In the genomic region with DNA sequence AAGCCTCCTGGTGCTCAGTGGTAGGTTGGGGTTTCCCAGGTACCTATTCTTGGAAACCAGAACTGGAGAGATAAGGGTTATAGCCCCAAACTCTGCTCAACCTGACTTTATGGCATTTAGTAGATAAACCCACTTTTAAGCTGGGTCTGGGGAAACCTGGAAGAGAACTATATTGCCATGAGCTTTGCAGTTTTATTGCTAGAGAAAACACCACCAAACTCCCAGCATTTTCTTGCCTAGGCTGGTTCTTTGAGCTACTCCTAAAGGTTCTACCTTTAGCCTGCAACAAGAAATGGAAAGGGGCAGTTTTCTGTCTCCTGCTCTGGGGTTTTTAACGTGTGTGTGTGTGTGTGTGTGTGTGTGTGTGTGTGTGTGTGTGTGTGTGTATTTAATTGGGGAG, we compare ENCODE assay signal across 26 mouse cellular contexts. TPM values are rescaled to one million over a fixed set of nuclear protein-coding genes. Genes with fewer than 3 reads are reported as not detected.
DNase-seq lines count a peak whose midpoint lies in the region; ATAC-seq and TF ChIP-seq lines count a peak whose summit lies in the region.
"Had no signal": no experiment of that assay in that cellular context is flagged by ENCODE, and none has a peak within 500 bp of the region (broad histone marks: within the 10 kb centered on the region; RNA-seq: fewer than 3 reads in every experiment).

No protein-coding gene starts in this region.

- no peaks in the 10 kb centered on the region for H3K9me3 ChIP-seq in forebrain, embryonic 11.5 days (ENCODE audit: control insufficient read depth, low read length)
- H3K9me3 ChIP-seq in forebrain, embryonic 10.5 days, result no peaks in the 10 kb centered on the region
- H3K9me3 ChIP-seq in neural tube, embryonic 15.5 days (replicated peaks), result no peaks in the 10 kb centered on the region
- no peaks in the 10 kb centered on the region for H3K9me3 ChIP-seq in forebrain, embryonic 13.5 days (replicated peaks)
- H3K9me3 ChIP-seq: heart, embryonic 15.5 days; megakaryocyte, embryonic 14.5 days; neural tube, embryonic 12.5 days; stomach, embryonic 15.5 days had no signal

- H3K4me1 ChIP-seq in forebrain, embryonic 11.5 days (replicated peaks; ENCODE audit: control insufficient read depth, insufficient read depth, low read length), result 0 out of 2 replicates have a peak, but pooled peaks cover 6% of the 10 kb centered on the region
- H3K4me1 ChIP-seq in forebrain, embryonic 10.5 days, result peaks cover 46% of the 10 kb centered on the region
- H3K4me1 ChIP-seq in neural tube, embryonic 15.5 days, result peaks cover 23% of the 10 kb centered on the region
- peaks cover 36% of the 10 kb centered on the region for H3K4me1 ChIP-seq in forebrain, embryonic 13.5 days
- peaks cover 11% of the 10 kb centered on the region for H3K4me1 ChIP-seq in olfactory bulb, adult 2 months (ENCODE audit: control insufficient read depth, insufficient read depth, low read length)

- no peak for ATAC-seq in forebrain, embryonic 11.5 days (replicated peaks; ENCODE audit: low FRiP score)
- no peak for ATAC-seq in neural tube, embryonic 15.5 days (ENCODE audit: low FRiP score)
- ATAC-seq in forebrain, embryonic 13.5 days, result no peak
- ATAC-seq: CD4-positive, CD25-positive, alpha-beta regulatory T cell, adult 4 months; hindbrain, postnatal 0 days; intestine, embryonic 16.5 days had no signal

- TF ChIP-seq POLR2A in olfactory bulb, adult 2 months (IDR thresholded peaks at IDR 0.05; ENCODE audit: insufficient read depth, low read depth, low read length), result no peak

- H3K4me3 ChIP-seq in forebrain, embryonic 11.5 days (ENCODE audit: low read depth, low read length), result peak overlapping the region; percentile 24
- H3K4me3 ChIP-seq in forebrain, embryonic 10.5 days, result no peak overlapping the region
- no peak overlapping the region for H3K4me3 ChIP-seq in neural tube, embryonic 15.5 days (replicated peaks)
- H3K4me3 ChIP-seq in forebrain, embryonic 13.5 days, result peak overlapping the region; percentile 43
- H3K4me3 ChIP-seq in olfactory bulb, adult 2 months (ENCODE audit: insufficient read depth, low read depth, low read length), result no peak overlapping the region
- H3K4me3 ChIP-seq: heart, adult 2 months; heart, embryonic 15.5 days; megakaryocyte, embryonic 14.5 days; neural tube, embryonic 12.5 days; stomach, embryonic 15.5 days had no signal

- no peak for TF ChIP-seq CTCF in olfactory bulb, adult 2 months (IDR thresholded peaks at IDR 0.05; ENCODE audit: insufficient read depth, low read depth, low read length)

- peaks cover 87% of the 10 kb centered on the region for H3K27me3 ChIP-seq in forebrain, embryonic 11.5 days (ENCODE audit: control insufficient read depth, insufficient read depth, low read length)
- peaks cover 100% of the 10 kb centered on the region for H3K27me3 ChIP-seq in forebrain, embryonic 10.5 days (ENCODE audit: poor library complexity, severe bottlenecking)
- H3K27me3 ChIP-seq in neural tube, embryonic 15.5 days (replicated peaks), result peaks cover 84% of the 10 kb centered on the region
- H3K27me3 ChIP-seq in forebrain, embryonic 13.5 days, result peaks cover 92% of the 10 kb centered on the region

- H3K4me2 ChIP-seq in forebrain, embryonic 11.5 days (ENCODE audit: low read depth, low read length, severe bottlenecking), result peak overlapping the region; percentile 12; the same call in 1 of the 2 replicates
- H3K4me2 ChIP-seq in neural tube, embryonic 15.5 days, result no peak overlapping the region
- peak overlapping the region; percentile 47 for H3K4me2 ChIP-seq in forebrain, embryonic 13.5 days
- H3K4me2 ChIP-seq: heart, embryonic 15.5 days; lung, embryonic 14.5 days; neural tube, embryonic 12.5 days; stomach, embryonic 15.5 days had no signal

- 0% methylated on average over 1 of the region's 1 CpGs for WGBS in forebrain, embryonic 11.5 days
- WGBS in forebrain, embryonic 10.5 days, result 0% methylated on average over 1 of the region's 1 CpGs
- 0% methylated on average over 1 of the region's 1 CpGs for WGBS in neural tube, embryonic 15.5 days
- WGBS in forebrain, embryonic 13.5 days, result 0% methylated on average over 1 of the region's 1 CpGs
- WGBS in olfactory bulb, adult 2 months, result 0% methylated on average over 1 of the region's 1 CpGs

- no peak overlapping the region for H3K27ac ChIP-seq in forebrain, embryonic 11.5 days (ENCODE audit: low read depth, low read length)
- H3K27ac ChIP-seq in forebrain, embryonic 10.5 days, result no peak overlapping the region
- H3K27ac ChIP-seq in neural tube, embryonic 15.5 days (replicated peaks), result no peak overlapping the region
- peak overlapping the region; percentile 94 for H3K27ac ChIP-seq in forebrain, embryonic 13.5 days
- peak overlapping the region; percentile 99 for H3K27ac ChIP-seq in olfactory bulb, adult 2 months (ENCODE audit: insufficient read depth, low read depth, low read length)
- H3K27ac ChIP-seq: heart, adult 2 months; heart, embryonic 15.5 days; hindbrain, postnatal 0 days; liver, embryonic 14.5 days; neural tube, embryonic 12.5 days; stomach, embryonic 15.5 days had no signal

- DNase-seq in forebrain, embryonic 11.5 days (ENCODE audit: low spot score), result no peak
- DNase-seq in forebrain, embryonic 10.5 days (ENCODE audit: extremely low spot score, low spot score), result no peak
- peak; percentile 22 for DNase-seq in neural tube, embryonic 10.5 days (ENCODE audit: extremely low spot score, low spot score)
- no peak for DNase-seq in yolk sac, embryonic 10.5 days (ENCODE audit: low spot score)
- DNase-seq in gastrocnemius, postnatal 10 days, result no peak
- DNase-seq: adrenal gland, postnatal 25 days; cerebellum, adult 8-10 months; gastrocnemius, postnatal 36 days; heart, adult 2 months; heart, postnatal 36 days; kidney, adult 9 months; kidney, postnatal 14 days; lung, embryonic 14.5 days; thymus, postnatal 25 days had no signal

- H3K9ac ChIP-seq in forebrain, embryonic 11.5 days (ENCODE audit: low read length), result no peak overlapping the region; the same call in 1 of the 2 replicates
- no peak overlapping the region for H3K9ac ChIP-seq in neural tube, embryonic 15.5 days (replicated peaks)
- H3K9ac ChIP-seq in forebrain, embryonic 13.5 days, result peak overlapping the region; percentile 70
- H3K9ac ChIP-seq: heart, embryonic 15.5 days; liver, embryonic 14.5 days; lung, embryonic 14.5 days; neural tube, embryonic 12.5 days; stomach, embryonic 15.5 days had no signal

- H3K36me3 ChIP-seq in forebrain, embryonic 11.5 days (ENCODE audit: control insufficient read depth, insufficient read depth, low read length), result no peaks in the 10 kb centered on the region
- H3K36me3 ChIP-seq in forebrain, embryonic 10.5 days (replicated peaks), result no peaks in the 10 kb centered on the region
- H3K36me3 ChIP-seq in neural tube, embryonic 15.5 days, result no peaks in the 10 kb centered on the region
- H3K36me3 ChIP-seq in forebrain, embryonic 13.5 days (ENCODE audit: poor library complexity, severe bottlenecking), result no peaks in the 10 kb centered on the region
- H3K36me3 ChIP-seq: heart, embryonic 15.5 days; neural tube, embryonic 12.5 days; stomach, embryonic 15.5 days had no signal

RNA-seq across cellular contexts. Expression of gene Dlx6, which starts 4.6 kb away (rescaled TPM):
- polyA plus RNA-seq in forebrain, embryonic 11.5 days (2014; fragmentation: Nextera tagmentation; extraction: Ambion mirVana), result 4.5 and 7.3 TPM in 2 replicates
- 0.95 and 1.1 TPM in 2 replicates for polyA plus RNA-seq in forebrain, embryonic 10.5 days (2016; fragmentation: Nextera tagmentation; extraction: Ambion mirVana)
- 0.41 TPM in 1 of 2 replicates, not detected in the other for polyA plus RNA-seq in neural tube, embryonic 15.5 days (2015; fragmentation: Nextera tagmentation; extraction: Ambion mirVana)
- 15.5 and 16.2 TPM in 2 replicates for polyA plus RNA-seq in forebrain, embryonic 13.5 days (2015; fragmentation: Nextera tagmentation; extraction: Ambion mirVana)
- polyA plus RNA-seq in olfactory bulb, adult 2 months (2012; ENCODE audit: insufficient read depth, insufficient read length, low replicate concordance, missing spikeins), result not detected in 2 replicates
- total RNA-seq in gastrocnemius, postnatal 10 days (2021), result 1 to 10 TPM in 1 of 2 experiments, not detected in 1; 1.3 TPM
- total RNA-seq: ES-E14; gastrocnemius, postnatal 36 days; heart, adult 2 months; heart, postnatal 36 days; hindbrain, postnatal 0 days had no signal
- polyA plus RNA-seq: CD4-positive, CD25-positive, alpha-beta regulatory T cell, adult 4 months; heart, adult 2 months; hindbrain, postnatal 0 days; intestine, embryonic 16.5 days; liver, embryonic 14.5 days; lung, embryonic 14.5 days; neural tube, embryonic 12.5 days had no signal

RNA-seq across cellular contexts. Expression of gene Dlx5, which starts 23.3 kb away (rescaled TPM):
- 45.5 and 47.7 TPM in 2 replicates for polyA plus RNA-seq in forebrain, embryonic 11.5 days (2014; fragmentation: Nextera tagmentation; extraction: Ambion mirVana)
- polyA plus RNA-seq in forebrain, embryonic 10.5 days (2016; fragmentation: Nextera tagmentation; extraction: Ambion mirVana), result 17.5 and 18.5 TPM in 2 replicates
- 0.41 and 0.83 TPM in 2 replicates for polyA plus RNA-seq in neural tube, embryonic 15.5 days (2015; fragmentation: Nextera tagmentation; extraction: Ambion mirVana)
- polyA plus RNA-seq in forebrain, embryonic 13.5 days (2015; fragmentation: Nextera tagmentation; extraction: Ambion mirVana), result 84.5 and 91.5 TPM in 2 replicates
- not detected in 2 replicates for polyA plus RNA-seq in olfactory bulb, adult 2 months (2012; ENCODE audit: insufficient read depth, insufficient read length, low replicate concordance, missing spikeins)
- total RNA-seq in gastrocnemius, postnatal 10 days (2021), result 1 to 10 TPM in 1 of 2 experiments, not detected in 1; 1.9 TPM
- total RNA-seq: adrenal gland, postnatal 25 days; ES-E14; gastrocnemius, postnatal 36 days; hindbrain, postnatal 0 days had no signal
- polyA plus RNA-seq: CD4-positive, CD25-positive, alpha-beta regulatory T cell, adult 4 months; hindbrain, postnatal 0 days; liver, embryonic 14.5 days had no signal

Comparison
In these comparisons a context has a peak if more than half of its experiments do, and no peak if none do; other contexts are left out.
1. H3K27ac ChIP-seq: peak in forebrain, embryonic 13.5 days (single experiment) and olfactory bulb, adult 2 months (single experiment); none in forebrain, embryonic 11.5 days (single experiment), forebrain, embryonic 10.5 days (single experiment) and neural tube, embryonic 15.5 days (single experiment).
2. H3K4me3 ChIP-seq: peak in forebrain, embryonic 11.5 days (single experiment) and forebrain, embryonic 13.5 days (single experiment); none in forebrain, embryonic 10.5 days (single experiment), neural tube, embryonic 15.5 days (single experiment) and olfactory bulb, adult 2 months (single experiment).
3. RNA of gene Dlx5, which starts 23.3 kb away (polyA plus RNA-seq): 84.5 to 91.5 TPM in forebrain, embryonic 13.5 days, 45.5 to 47.7 TPM in forebrain, embryonic 11.5 days and 17.5 to 18.5 TPM in forebrain, embryonic 10.5 days; 0.41 to 0.83 TPM in neural tube, embryonic 15.5 days and not detected in olfactory bulb, adult 2 months; every median in the first group is over 10 times any median in the second.